Mouse (Mus musculus) hindbrain, embryonic 11.5 days (tissue): ENCODE data around the gene Snrnp35. TPM values are rescaled to one million over a fixed set of nuclear protein-coding genes. Genes with fewer than 3 reads are reported as not detected.

Experiments
- ATAC-seq: fragments of 200-750 bp; cut with Nextera tagmentation; 2 replicates; pipeline ENCODE4 v1.8.0; 2017; ENCODE audit warnings: mild to moderate bottlenecking, moderate TSS enrichment, moderate library complexity; ENCODE audit not compliant: low FRiP score
- DNase-seq: peaks from one replicate; pipeline ENCODE4 v3.0.0-alpha.2; 2015; ENCODE audit warnings: low spot score
- H3K27ac ChIP-seq: fragments of 300-500 bp; sonication (generic); 2 replicates; pipeline ENCODE4 v1.5.1; 2014; ENCODE audit warnings: mild to moderate bottlenecking, low read depth, low read length
- H3K27me3 ChIP-seq: fragments of 300-500 bp; sonication (generic); 2 replicates; pipeline ENCODE4 v1.6.1; 2014; ENCODE audit warnings: mild to moderate bottlenecking, low read length, moderate library complexity, mixed read lengths; ENCODE audit not compliant: control insufficient read depth, insufficient read depth
- H3K36me3 ChIP-seq: fragments of 300-500 bp; sonication (generic); 2 replicates; pipeline ENCODE4 v1.6.1; 2014; ENCODE audit warnings: mild to moderate bottlenecking, low read length, moderate library complexity, mixed read lengths; ENCODE audit not compliant: control insufficient read depth, insufficient read depth
- H3K4me1 ChIP-seq: fragments of 300-500 bp; sonication (generic); replicated peaks from 2 replicates; pipeline ENCODE4 v1.6.1; 2014; ENCODE audit warnings: low read length, mixed read lengths; ENCODE audit not compliant: control insufficient read depth, insufficient read depth
- H3K4me2 ChIP-seq: fragments of 300-500 bp; sonication (generic); replicated peaks from 2 replicates; pipeline ENCODE4 v1.6.1; 2014; ENCODE audit warnings: mild to moderate bottlenecking, low read depth, low read length
- H3K4me3 ChIP-seq: fragments of 300-500 bp; sonication (generic); 2 replicates; pipeline ENCODE4 v1.5.1; 2014; ENCODE audit warnings: low read depth, low read length
- H3K9ac ChIP-seq: fragments of 300-500 bp; sonication (generic); 2 replicates; pipeline ENCODE4 v1.6.1; 2014; ENCODE audit warnings: low read depth, low read length
- H3K9me3 ChIP-seq: fragments of 300-500 bp; sonication (generic); 2 replicates; pipeline ENCODE4 v1.6.1; 2016; ENCODE audit warnings: low read length; ENCODE audit not compliant: control insufficient read depth
- WGBS: fragments of 180-500 bp; shearing (Covaris S2); extraction: QIAGEN DNeasy Blood & Tissue Kit; methylation state at CpG from one replicate; pipeline ENCODE4 v1.1.7; 2014; 5-methylcytosine and 5-hydroxymethylcytosine counted together
- polyA plus RNA-seq: library from polyadenylated mRNA; unstranded; fragments of >200 nt; fragmentation: Nextera tagmentation; extraction: Ambion mirVana; gene quantifications from 2 replicates; pipeline ENCODE4 v1.2.1, GENCODE M21; 2014

Gene Snrnp35
- polyA plus RNA-seq, 1 experiment from 2014 or later: 15.2 TPM

- H3K9me3 ChIP-seq: no peaks in the 10 kb centered on the region
- H3K9ac ChIP-seq: no peak overlapping the region
- no peak overlapping the region for H3K4me2 ChIP-seq
- 38% methylated on average over 7 of the region's 7 CpGs for WGBS
- no peak overlapping the region for H3K4me3 ChIP-seq
- ATAC-seq (no peak), DNase-seq (peak; percentile 15)
- H3K27me3 ChIP-seq: no peaks in the 10 kb centered on the region
- H3K4me1 ChIP-seq: peaks cover 6% of the 10 kb centered on the region
- H3K36me3 ChIP-seq: no peaks in the 10 kb centered on the region
- H3K27ac ChIP-seq: no peak overlapping the region
Observed at GRCm38 (mm10) chr5:124532451-124532850, 49.5 kb downstream of the Snrnp35 start.

GRCm38 (mm10) chr5:124535016-124535415 is 52.1 kb downstream of the Snrnp35 start:
- no peak for ATAC-seq
- no peaks in the 10 kb centered on the region for H3K36me3 ChIP-seq

GRCm38 (mm10) chr5:124536776-124537175 is 53.8 kb downstream of the Snrnp35 start:
- 5% methylated on average over 17 of the region's 17 CpGs for WGBS
- DNase-seq (peak; percentile 41), ATAC-seq (no peak)
- Histone ChIP-seq H3K27ac (no peak overlapping the region), H3K36me3 (no peaks in the 10 kb centered on the region), H3K9ac (peak overlapping the region; percentile 15; the same call in 1 of the 2 replicates), H3K27me3 (no peaks in the 10 kb centered on the region), H3K9me3 (no peaks in the 10 kb centered on the region), H3K4me1 (peaks cover 1% of the 10 kb centered on the region), H3K4me2 (peak overlapping the region; percentile 23), H3K4me3 (peak overlapping the region; percentile 6; the same call in 1 of the 2 replicates)

More at GRCm38 (mm10) chr5:124535016-124535415, 52.1 kb downstream of the Snrnp35 start:
- H3K27ac ChIP-seq: no peak overlapping the region
- 72% methylated on average over 5 of the region's 5 CpGs for WGBS
- no peak for DNase-seq
- H3K9ac ChIP-seq: no peak overlapping the region
- H3K4me3 ChIP-seq: no peak overlapping the region
- H3K9me3 ChIP-seq: no peaks in the 10 kb centered on the region
- no peak overlapping the region for H3K4me2 ChIP-seq
- peaks cover 3% of the 10 kb centered on the region for H3K4me1 ChIP-seq
- no peaks in the 10 kb centered on the region for H3K27me3 ChIP-seq

GRCm38 (mm10) chr5:124538813-124539792 is 56.2 kb downstream of the Snrnp35 start:
- DNase-seq: peak; percentile 44
- no peak overlapping the region for H3K27ac ChIP-seq
- H3K36me3 ChIP-seq: no peaks in the 10 kb centered on the region
- 78% methylated on average over 15 of the region's 16 CpGs for WGBS
- no peaks in the 10 kb centered on the region for H3K9me3 ChIP-seq
- no peaks in the 10 kb centered on the region for H3K27me3 ChIP-seq
- H3K4me2 ChIP-seq: no peak overlapping the region
- no peak overlapping the region for H3K4me3 ChIP-seq
- no peaks in the 10 kb centered on the region; the same call in 1 of the 2 replicates for H3K4me1 ChIP-seq
- ATAC-seq: no peak
- H3K9ac ChIP-seq: no peak overlapping the region

DNA sequence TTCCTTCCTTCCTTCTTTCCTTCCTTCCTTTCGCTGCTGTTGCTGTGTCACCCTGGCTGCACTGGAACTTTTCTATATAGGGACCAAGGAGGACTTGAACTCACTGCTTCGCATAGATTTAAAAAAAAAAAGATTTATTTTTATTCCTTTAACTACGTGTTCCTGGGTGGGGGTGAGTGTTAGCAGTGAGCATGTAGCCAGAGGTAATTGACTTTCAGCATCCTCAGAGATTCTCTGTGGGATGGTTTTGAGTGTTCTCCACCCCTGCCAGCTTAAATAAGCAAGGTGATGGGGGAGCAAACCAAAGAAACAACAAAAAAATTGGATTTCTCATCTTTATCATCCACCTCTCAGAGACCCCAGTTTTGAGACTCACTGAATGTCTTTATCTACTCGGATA is 57.0 kb downstream of the Snrnp35 start:
- Histone ChIP-seq H3K27ac (no peak overlapping the region), H3K4me2 (no peak overlapping the region)

DNA sequence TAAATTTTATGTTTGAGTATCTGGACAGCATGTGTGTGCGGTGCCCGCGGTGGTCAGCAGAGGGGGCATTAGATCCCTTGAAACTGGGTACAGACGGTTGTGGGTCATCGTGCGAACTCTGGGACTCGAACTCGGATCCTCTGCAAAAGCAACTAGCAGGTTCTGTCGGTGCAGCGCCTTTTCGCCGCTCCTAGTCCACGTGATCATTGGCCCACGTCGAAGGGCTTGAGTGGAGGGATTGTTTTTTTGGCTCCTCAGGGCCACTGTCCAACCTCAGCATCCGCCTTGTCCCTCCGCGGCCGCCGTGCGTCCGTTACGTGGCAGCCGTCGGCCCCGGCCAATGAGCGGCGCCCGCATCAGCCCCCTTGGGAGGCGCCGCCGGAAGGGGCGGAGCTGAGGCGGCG is 57.5 kb downstream of the Snrnp35 start, which contains the start of gene Tmed2:
Gene Tmed2 (plus strand): TSS at position 313 of the 404 bp plus-strand sequence.
- H3K9ac ChIP-seq: peak within 1 kb of the TSS; percentile 89
- DNase-seq (peak; percentile 97), ATAC-seq (peak; percentile 93)
- H3K27ac ChIP-seq: peak within 1 kb of the TSS; percentile 6
- peak within 1 kb of the TSS; percentile 63 for H3K4me3 ChIP-seq
- H3K4me2 ChIP-seq: peak within 1 kb of the TSS; percentile 65
- H3K27me3 ChIP-seq: no peaks in the 10 kb centered on the region
- no peaks in the 10 kb centered on the region for H3K9me3 ChIP-seq
- H3K4me1 ChIP-seq: no peaks in the 10 kb centered on the region; the same call in 1 of the 2 replicates
- 0 out of 2 replicates have a peak, but pooled peaks cover 2% of the 10 kb centered on the region for H3K36me3 ChIP-seq
- 1% methylated on average over 26 of the region's 35 CpGs for WGBS

More for the DNA sequence above, 57.0 kb downstream of the Snrnp35 start:
- WGBS: 77% methylated on average over 4 of the region's 4 CpGs
- no peaks in the 10 kb centered on the region for H3K27me3 ChIP-seq
- H3K4me3 ChIP-seq: peak overlapping the region; percentile 63
- H3K9me3 ChIP-seq: no peaks in the 10 kb centered on the region
- 0 out of 2 replicates have a peak, but pooled peaks cover 2% of the 10 kb centered on the region for H3K36me3 ChIP-seq
- no peak overlapping the region for H3K9ac ChIP-seq
- DNase-seq (no peak), ATAC-seq (no peak; the same call in 1 of the 2 replicates)
- no peaks in the 10 kb centered on the region; the same call in 1 of the 2 replicates for H3K4me1 ChIP-seq

Other genes with a start within 250 kb of the Snrnp35 start
- 5.1 and 6.0 TPM in 2 replicates for gene Pitpnm2, start 233.4 kb upstream of the Snrnp35 start, polyA plus RNA-seq
- 15.5 and 20.5 TPM in 2 replicates for gene Mphosph9, start 155.2 kb upstream of the Snrnp35 start, polyA plus RNA-seq
- gene 2810006K23Rik, start 155.0 kb upstream of the Snrnp35 start, polyA plus RNA-seq: 17.4 and 19.7 TPM in 2 replicates
- gene Cdk2ap1, start 120.1 kb upstream of the Snrnp35 start, polyA plus RNA-seq: 155 and 243 TPM in 2 replicates
- 92.9 and 116 TPM in 2 replicates for gene Sbno1, start 57.1 kb upstream of the Snrnp35 start, polyA plus RNA-seq
- gene Kmt5a, start 43.2 kb upstream of the Snrnp35 start, polyA plus RNA-seq: 52.2 and 83.1 TPM in 2 replicates
- gene Rilpl2, start 4.8 kb upstream of the Snrnp35 start, polyA plus RNA-seq: 19.2 and 20.8 TPM in 2 replicates
- gene Rilpl1, start 48.3 kb downstream of the Snrnp35 start, polyA plus RNA-seq: 16.4 and 20.7 TPM in 2 replicates
- gene Tmed2, start 57.6 kb downstream of the Snrnp35 start, polyA plus RNA-seq: 474 and 506 TPM in 2 replicates
- 15.6 and 17.6 TPM in 2 replicates for gene Ddx55, start 69.7 kb downstream of the Snrnp35 start, polyA plus RNA-seq
- gene Eif2b1, start 96.0 kb downstream of the Snrnp35 start, polyA plus RNA-seq: 82.2 and 83.5 TPM in 2 replicates
- gene Gtf2h3, start 96.0 kb downstream of the Snrnp35 start, polyA plus RNA-seq: 74.7 and 74.9 TPM in 2 replicates
- gene Atp6v0a2, start 145.4 kb downstream of the Snrnp35 start, polyA plus RNA-seq: 41.8 and 43.8 TPM in 2 replicates
- 0.36 and 0.52 TPM in 2 replicates for gene Dnah10, start 242.0 kb downstream of the Snrnp35 start, polyA plus RNA-seq